Mouse (Mus musculus) liver, embryonic 15.5 days (tissue): ENCODE measurements at regions not wholly inside any gene's neighbourhood (a gene's known extent, or its start where the extent isn't known, plus 50 kb on each side); places are given as distances from the start of the nearest gene placed in this dataset.
A peak's percentile ranks its signal among the peaks of the same experiment; 100 is the strongest.

Experiments used
- ATAC-seq: fragments of 200-750 bp; cut with Nextera tagmentation; 2 replicates; pipeline ENCODE4 v1.8.0; 2017; ENCODE audit warnings: moderate number of reproducible peaks, mild to moderate bottlenecking, moderate library complexity; ENCODE audit not compliant: insufficient read depth
- H3K27ac ChIP-seq: fragments of 300-500 bp; sonication (generic); replicated peaks from 2 replicates; pipeline ENCODE4 v1.5.1; 2015; ENCODE audit warnings: mild to moderate bottlenecking, inconsistent platforms
- H3K27me3 ChIP-seq: fragments of 300-500 bp; sonication (generic); 2 replicates; pipeline ENCODE4 v1.6.1; 2015; ENCODE audit warnings: mild to moderate bottlenecking, inconsistent platforms
- H3K36me3 ChIP-seq: fragments of 300-500 bp; sonication (generic); replicated peaks from 2 replicates; pipeline ENCODE4 v1.6.1; 2015; ENCODE audit warnings: moderate library complexity, mild to moderate bottlenecking, inconsistent platforms
- H3K4me1 ChIP-seq: fragments of 300-500 bp; sonication (generic); replicated peaks from 2 replicates; pipeline ENCODE4 v1.6.1; 2015; ENCODE audit warnings: inconsistent platforms
- H3K4me2 ChIP-seq: fragments of 300-500 bp; sonication (generic); 2 replicates; pipeline ENCODE4 v1.6.1; 2015; ENCODE audit warnings: moderate library complexity, mild to moderate bottlenecking, inconsistent platforms
- H3K4me3 ChIP-seq: fragments of 300-500 bp; sonication (generic); replicated peaks from 2 replicates; pipeline ENCODE4 v1.5.1; 2015; ENCODE audit warnings: mild to moderate bottlenecking, inconsistent platforms
- H3K9ac ChIP-seq: fragments of 300-500 bp; sonication (generic); 2 replicates; pipeline ENCODE4 v1.6.1; 2015; ENCODE audit warnings: moderate library complexity, mild to moderate bottlenecking, inconsistent platforms
- H3K9me3 ChIP-seq: fragments of 300-500 bp; sonication (generic); replicated peaks from 2 replicates; pipeline ENCODE4 v1.6.1; 2016; ENCODE audit warnings: inconsistent platforms
- WGBS: fragments of 180-500 bp; shearing (Covaris S2); methylation state at CpG from one replicate; pipeline ENCODE4 v1.1.7; 2015; ENCODE audit warnings: mixed read lengths; ENCODE audit not compliant: insufficient replicate concordance; 5-methylcytosine and 5-hydroxymethylcytosine counted together

- H3K27ac ChIP-seq: peak overlapping the region; percentile 74
- no peaks in the 10 kb centered on the region; the same call in 1 of the 2 replicates for H3K27me3 ChIP-seq
- H3K9ac ChIP-seq: no peak overlapping the region
- H3K36me3 ChIP-seq: no peaks in the 10 kb centered on the region
- no peak for ATAC-seq
- peaks cover 51% of the 10 kb centered on the region for H3K4me1 ChIP-seq
- H3K4me2 ChIP-seq: no peak overlapping the region
- H3K4me3 ChIP-seq: no peak overlapping the region
- WGBS: 62% methylated on average over 2 of the region's 2 CpGs
- H3K9me3 ChIP-seq: no peaks in the 10 kb centered on the region
Observed at GRCm38 (mm10) chr8:126806591-126806990, 139.1 kb downstream of the Tomm20 start.

DNA sequence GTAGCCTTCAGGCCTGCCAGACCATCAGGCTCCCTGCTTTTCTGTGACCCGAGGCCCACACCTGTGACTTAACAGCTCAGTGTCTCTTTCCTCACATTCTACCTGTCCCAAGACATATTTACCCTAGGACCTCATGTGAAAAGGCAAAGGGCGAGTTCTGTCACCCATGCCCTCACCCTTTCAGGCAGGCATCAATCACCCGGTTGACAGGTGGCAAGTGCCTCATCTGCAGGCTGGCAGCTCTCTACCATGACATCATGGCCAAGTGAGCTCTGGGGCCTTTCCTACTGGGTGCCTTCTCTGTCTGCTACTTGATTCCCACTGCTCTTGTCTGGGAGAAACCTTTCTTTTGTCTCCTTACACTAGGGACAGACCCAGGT, 139.5 kb downstream of the Tomm20 start:
- no peak overlapping the region for H3K4me3 ChIP-seq
- no peaks in the 10 kb centered on the region for H3K9me3 ChIP-seq
- 31% methylated on average over 3 of the region's 3 CpGs for WGBS
- no peak overlapping the region for H3K9ac ChIP-seq
- H3K27ac ChIP-seq: peak overlapping the region; percentile 74
- H3K4me2 ChIP-seq: no peak overlapping the region
- no peaks in the 10 kb centered on the region; the same call in 1 of the 2 replicates for H3K27me3 ChIP-seq
- H3K4me1 ChIP-seq: peaks cover 51% of the 10 kb centered on the region
- H3K36me3 ChIP-seq: no peaks in the 10 kb centered on the region
- ATAC-seq: no peak

GRCm38 (mm10) chr8:126805365-126806180, 140.1 kb downstream of the Tomm20 start:
- ATAC-seq: peak; percentile 17
- Histone ChIP-seq H3K4me2 (no peak overlapping the region), H3K9ac (no peak overlapping the region), H3K9me3 (no peaks in the 10 kb centered on the region), H3K27ac (peak overlapping the region; percentile 74), H3K36me3 (no peaks in the 10 kb centered on the region), H3K4me1 (peaks cover 48% of the 10 kb centered on the region), H3K27me3 (no peaks in the 10 kb centered on the region; the same call in 1 of the 2 replicates), H3K4me3 (no peak overlapping the region)
- WGBS: 35% methylated on average over 13 of the region's 13 CpGs

- Histone ChIP-seq H3K4me2 (no peak overlapping the region), H3K36me3 (no peaks in the 10 kb centered on the region), H3K4me3 (no peak overlapping the region), H3K27ac (peak overlapping the region; percentile 51), H3K4me1 (peaks cover 46% of the 10 kb centered on the region), H3K27me3 (no peaks in the 10 kb centered on the region), H3K9ac (no peak overlapping the region), H3K9me3 (no peaks in the 10 kb centered on the region)
- no peak for ATAC-seq
- 16% methylated on average over 7 of the region's 7 CpGs for WGBS
Observed at GRCm38 (mm10) chr8:126804115-126804514, 141.5 kb downstream of the Tomm20 start.

DNA sequence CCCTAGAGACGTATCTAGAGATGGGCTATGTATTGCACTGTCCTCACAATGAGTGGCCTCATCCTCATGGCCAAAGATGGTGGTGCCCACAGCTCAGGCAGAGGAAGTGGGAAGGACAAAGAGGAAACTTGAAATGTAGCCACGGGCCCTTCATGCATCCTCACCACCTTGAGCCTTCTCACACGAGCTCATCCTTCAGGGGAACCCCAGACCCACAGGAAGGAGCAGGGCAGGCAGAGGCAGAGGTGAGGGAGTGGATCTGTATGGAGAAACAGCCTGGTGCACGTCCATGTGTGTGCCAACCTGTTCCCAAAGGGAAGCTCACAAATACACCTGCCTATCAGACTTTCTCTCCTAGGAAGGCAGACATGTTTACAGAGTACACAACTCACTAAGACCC, 143.0 kb downstream of the Tomm20 start:
- Histone ChIP-seq H3K9ac (no peak overlapping the region), H3K4me3 (no peak overlapping the region), H3K4me1 (peaks cover 41% of the 10 kb centered on the region), H3K4me2 (no peak overlapping the region), H3K9me3 (no peaks in the 10 kb centered on the region), H3K36me3 (no peaks in the 10 kb centered on the region), H3K27me3 (no peaks in the 10 kb centered on the region), H3K27ac (no peak overlapping the region)
- ATAC-seq: no peak
- 26% methylated on average over 4 of the region's 4 CpGs for WGBS

DNA sequence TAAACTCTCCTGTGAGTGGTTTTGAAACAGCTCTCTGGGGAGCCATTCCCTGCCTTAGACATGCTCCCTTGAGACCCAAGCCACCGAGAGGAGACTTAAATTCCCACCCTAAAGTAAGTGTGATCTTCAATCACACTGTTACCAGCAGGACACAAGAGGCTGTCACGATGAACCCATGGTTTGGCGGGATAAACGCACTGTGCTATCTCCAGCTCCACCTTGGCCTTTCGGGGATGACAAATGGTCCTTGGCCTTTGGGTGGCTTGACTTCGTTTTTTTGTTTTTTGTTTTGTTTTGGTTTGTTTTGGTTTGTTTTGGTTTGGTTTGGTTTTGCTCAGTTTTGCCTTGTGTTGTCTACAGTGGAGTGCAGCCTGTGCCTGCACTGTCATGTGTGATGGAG, 144.7 kb downstream of the Tomm20 start:
- Histone ChIP-seq H3K27ac (no peak overlapping the region), H3K4me1 (peaks cover 26% of the 10 kb centered on the region), H3K27me3 (no peaks in the 10 kb centered on the region), H3K4me3 (no peak overlapping the region), H3K9me3 (no peaks in the 10 kb centered on the region), H3K9ac (no peak overlapping the region), H3K4me2 (no peak overlapping the region), H3K36me3 (no peaks in the 10 kb centered on the region)
- 47% methylated on average over 6 of the region's 6 CpGs for WGBS
- no peak for ATAC-seq

DNA sequence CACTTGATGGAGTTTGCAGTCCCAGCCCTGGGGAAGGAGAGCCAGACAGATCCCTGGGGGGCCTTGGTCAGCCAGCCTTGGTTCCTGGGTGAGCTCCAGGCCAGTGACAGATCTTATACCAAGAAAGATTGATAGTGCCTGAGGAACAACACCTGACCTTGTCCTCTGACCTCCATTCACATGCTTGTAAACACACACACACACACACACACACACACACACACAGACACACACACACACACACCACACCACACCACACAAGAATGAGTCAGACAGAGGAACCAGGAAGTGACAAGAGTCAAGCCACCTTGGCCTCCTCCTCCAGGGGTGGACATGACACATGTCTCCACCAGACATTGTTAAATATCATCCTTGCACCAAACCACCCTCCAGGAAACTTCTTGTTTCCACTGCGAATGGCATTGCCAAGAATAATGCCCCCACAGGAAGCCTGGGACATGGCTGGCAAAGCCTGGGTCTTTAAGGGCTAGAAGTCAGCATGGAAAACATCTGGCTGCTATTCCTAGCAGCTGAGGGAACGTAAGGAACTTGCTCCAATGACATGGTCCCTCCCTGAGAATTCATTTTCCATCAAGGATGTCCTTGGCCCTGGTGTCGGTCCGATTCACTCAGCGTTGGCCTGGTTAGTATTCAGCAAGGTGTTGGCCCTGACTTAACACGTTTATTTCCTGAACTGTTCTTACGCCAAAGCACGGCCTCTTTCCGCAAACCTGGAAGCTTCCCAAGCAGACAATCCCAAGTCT, 147.9 kb downstream of the Tomm20 start:
- 71% methylated on average over 9 of the region's 9 CpGs for WGBS
- no peaks in the 10 kb centered on the region for H3K36me3 ChIP-seq
- H3K4me2 ChIP-seq: no peak overlapping the region
- no peak overlapping the region for H3K9ac ChIP-seq
- ATAC-seq: no peak
- no peaks in the 10 kb centered on the region for H3K27me3 ChIP-seq
- H3K4me1 ChIP-seq: peaks cover 3% of the 10 kb centered on the region
- H3K4me3 ChIP-seq: no peak overlapping the region
- H3K27ac ChIP-seq: no peak overlapping the region
- H3K9me3 ChIP-seq: no peaks in the 10 kb centered on the region

DNA sequence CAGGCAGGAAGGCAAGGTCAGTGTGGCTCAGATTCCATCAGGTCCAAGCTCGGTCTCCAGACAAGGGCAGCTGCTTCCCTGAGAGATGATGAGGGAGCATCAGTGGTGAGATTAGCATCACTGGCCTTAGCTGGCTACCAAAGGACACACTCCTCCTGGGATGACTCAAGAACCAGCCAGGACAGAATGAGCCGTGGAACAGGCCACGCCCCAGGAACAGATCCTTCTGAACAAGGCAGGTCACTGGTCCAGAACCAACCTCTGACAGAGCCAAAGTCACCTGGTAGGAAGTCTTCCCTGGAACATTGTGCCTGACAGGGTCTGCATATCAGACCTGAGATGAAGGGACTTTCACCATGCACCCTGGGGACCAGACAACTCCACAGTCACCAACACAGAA, 152.0 kb downstream of the Tomm20 start:
- ATAC-seq: no peak
- no peak overlapping the region for H3K4me3 ChIP-seq
- no peak overlapping the region for H3K27ac ChIP-seq
- WGBS: 55% methylated on average over 3 of the region's 3 CpGs
- H3K9ac ChIP-seq: no peak overlapping the region
- H3K4me2 ChIP-seq: no peak overlapping the region
- no peaks in the 10 kb centered on the region for H3K9me3 ChIP-seq
- peaks cover 3% of the 10 kb centered on the region; the same call in 1 of the 2 replicates for H3K4me1 ChIP-seq
- no peaks in the 10 kb centered on the region for H3K36me3 ChIP-seq
- no peaks in the 10 kb centered on the region for H3K27me3 ChIP-seq

DNA sequence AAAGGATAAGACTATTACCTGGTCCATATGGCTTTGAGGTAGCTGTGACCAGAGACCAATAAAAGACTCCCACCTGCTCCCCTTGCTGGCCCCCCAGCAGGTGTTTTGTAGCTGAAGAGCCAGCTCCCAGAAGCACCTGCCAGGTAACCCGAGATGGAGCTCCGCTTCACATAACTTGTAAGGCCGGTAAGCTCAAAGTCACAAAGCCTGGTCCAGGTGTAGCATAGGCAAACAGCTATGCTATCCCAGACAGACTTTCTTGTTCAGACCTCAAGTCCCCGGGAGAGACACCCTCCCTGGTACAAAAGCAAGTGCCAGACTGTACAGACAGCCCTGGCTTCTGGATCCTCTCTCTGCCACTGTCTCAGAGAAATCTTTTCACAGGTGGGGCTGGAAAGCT, 154.6 kb downstream of the Tomm20 start:
- WGBS: 66% methylated on average over 4 of the region's 4 CpGs
- Histone ChIP-seq H3K27me3 (no peaks in the 10 kb centered on the region), H3K4me1 (peaks cover 9% of the 10 kb centered on the region), H3K27ac (no peak overlapping the region), H3K4me2 (no peak overlapping the region), H3K4me3 (no peak overlapping the region), H3K9me3 (no peaks in the 10 kb centered on the region), H3K36me3 (no peaks in the 10 kb centered on the region), H3K9ac (no peak overlapping the region)
- ATAC-seq: no peak

DNA sequence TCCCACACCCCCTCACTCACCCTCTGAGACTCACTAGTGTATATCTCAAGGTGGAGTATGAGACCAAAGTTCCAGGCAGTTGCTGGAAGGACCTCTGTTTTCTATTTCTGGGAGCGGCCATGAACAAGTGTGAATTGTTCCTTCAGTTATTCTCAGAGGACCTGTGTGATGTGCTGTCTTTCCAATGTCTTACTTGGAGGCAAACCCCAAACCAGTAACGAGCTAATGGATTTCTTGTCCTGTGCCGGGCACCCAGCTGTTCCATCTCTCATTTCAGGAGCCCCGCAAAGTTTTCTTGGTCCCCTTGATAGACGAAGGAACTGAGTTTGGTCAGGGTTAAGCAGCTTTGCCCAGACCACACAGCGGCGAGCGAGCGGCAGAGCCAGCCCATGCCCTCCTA, 155.4 kb downstream of the Tomm20 start:
- H3K4me1 ChIP-seq: peaks cover 9% of the 10 kb centered on the region
- no peak overlapping the region for H3K4me3 ChIP-seq
- no peaks in the 10 kb centered on the region for H3K27me3 ChIP-seq
- no peaks in the 10 kb centered on the region for H3K36me3 ChIP-seq
- ATAC-seq: no peak
- H3K9me3 ChIP-seq: no peaks in the 10 kb centered on the region
- H3K9ac ChIP-seq: no peak overlapping the region
- H3K4me2 ChIP-seq: no peak overlapping the region
- 73% methylated on average over 9 of the region's 9 CpGs for WGBS
- no peak overlapping the region for H3K27ac ChIP-seq

DNA sequence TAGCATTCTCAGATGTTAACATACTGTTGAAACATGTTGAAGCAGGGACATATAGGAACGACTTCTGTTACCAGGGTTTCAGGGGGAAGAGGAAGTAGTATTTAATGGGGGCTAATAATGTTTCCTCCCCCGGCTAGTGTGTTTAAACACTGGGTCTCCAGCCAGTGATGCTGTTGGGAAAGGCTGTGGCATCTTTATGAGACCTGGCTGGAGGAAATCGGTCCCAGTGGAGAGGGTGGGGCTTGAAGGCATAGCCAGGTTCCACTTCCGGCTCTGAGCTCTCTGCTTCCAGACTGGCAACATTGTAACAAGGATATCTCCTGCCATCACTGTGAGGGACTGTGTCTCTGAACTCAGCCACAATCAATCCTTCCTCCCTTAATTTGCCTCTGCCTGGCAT, 156.6 kb downstream of the Tomm20 start:
- no peak overlapping the region for H3K27ac ChIP-seq
- no peak overlapping the region for H3K9ac ChIP-seq
- no peaks in the 10 kb centered on the region for H3K9me3 ChIP-seq
- H3K4me1 ChIP-seq: peaks cover 9% of the 10 kb centered on the region
- no peak for ATAC-seq
- H3K4me2 ChIP-seq: no peak overlapping the region
- WGBS: 29% methylated on average over 4 of the region's 4 CpGs
- H3K4me3 ChIP-seq: no peak overlapping the region
- H3K36me3 ChIP-seq: no peaks in the 10 kb centered on the region
- no peaks in the 10 kb centered on the region for H3K27me3 ChIP-seq
